Mouse (Mus musculus) myocyte (in vitro differentiated cells): ENCODE measurements at regions not wholly inside any gene's neighbourhood (a gene's known extent, or its start where the extent isn't known, plus 50 kb on each side); places are given as distances from the start of the nearest gene placed in this dataset.

Experiments used
- MYOG ChIP-seq, 3 experiments: IDR thresholded peaks; one replicate each; pipeline ENCODE4 v1.6.1; 2011; ENCODE audit warnings: control low read depth in 2 of 3, low read depth in 2 of 3, mild to moderate bottlenecking in 2 of 3; ENCODE audit not compliant: insufficient read length in 2 of 3, control insufficient read depth in 1 of 3, insufficient read depth in 1 of 3
- POLR2A ChIP-seq: IDR thresholded peaks from one replicate; pipeline ENCODE4 v1.6.1; 2011; ENCODE audit warnings: low read depth, mild to moderate bottlenecking, control low read depth, moderate library complexity; ENCODE audit not compliant: insufficient read length
- USF1 ChIP-seq: IDR thresholded peaks from one replicate; pipeline ENCODE4 v1.6.1; 2011; ENCODE audit warnings: low read depth, mild to moderate bottlenecking, control low read depth, moderate library complexity

- TF ChIP-seq USF1 (no peak), MYOG (IDR thresholded peaks at IDR 0.05; ENCODE audit: control insufficient read depth in 1 of 3, insufficient read depth in 1 of 3, insufficient read length in 2 of 3, low read depth in 2 of 3) (no peak), POLR2A (no peak)
Measured at GRCm38 (mm10) chr6:4397695-4398598, 106.7 kb upstream of the Col1a2 start.
